Mouse (Mus musculus) intestine, embryonic 15.5 days (tissue): ENCODE results near the gene Trim46. TPM values are rescaled to one million over a fixed set of nuclear protein-coding genes. Genes with fewer than 3 reads are reported as not detected.

ENCODE experiments used
- ATAC-seq: fragments of 200-750 bp; cut with Nextera tagmentation; 2 replicates; pipeline ENCODE4 v1.8.0; 2017; ENCODE audit warnings: moderate TSS enrichment, moderate library complexity
- H3K27ac ChIP-seq: fragments of 300-500 bp; sonication (generic); 2 replicates; pipeline ENCODE4 v1.5.1; 2015; ENCODE audit warnings: mild to moderate bottlenecking, inconsistent platforms
- H3K27me3 ChIP-seq: fragments of 300-500 bp; sonication (generic); replicated peaks from 2 replicates; pipeline ENCODE4 v1.6.1; 2015; ENCODE audit warnings: inconsistent platforms
- H3K36me3 ChIP-seq: fragments of 300-500 bp; sonication (generic); 2 replicates; pipeline ENCODE4 v1.6.1; 2015; ENCODE audit warnings: inconsistent platforms
- H3K4me1 ChIP-seq: fragments of 300-500 bp; sonication (generic); replicated peaks from 2 replicates; pipeline ENCODE4 v1.6.1; 2015; ENCODE audit warnings: inconsistent platforms
- H3K4me2 ChIP-seq: fragments of 300-500 bp; sonication (generic); replicated peaks from 2 replicates; pipeline ENCODE4 v1.6.1; 2015; ENCODE audit warnings: mild to moderate bottlenecking, inconsistent platforms
- H3K4me3 ChIP-seq: fragments of 300-500 bp; sonication (generic); replicated peaks from 2 replicates; pipeline ENCODE4 v1.5.1; 2015; ENCODE audit warnings: inconsistent platforms
- H3K9ac ChIP-seq: fragments of 300-500 bp; sonication (generic); 2 replicates; pipeline ENCODE4 v1.6.1; 2015; ENCODE audit warnings: inconsistent platforms
- H3K9me3 ChIP-seq: fragments of 300-500 bp; sonication (generic); 2 replicates; pipeline ENCODE4 v1.6.1; 2016; ENCODE audit warnings: inconsistent platforms
- WGBS: fragments of 180-500 bp; shearing (Covaris S2); methylation state at CpG from one replicate; pipeline ENCODE4 v1.1.7; 2015; 5-methylcytosine and 5-hydroxymethylcytosine counted together
- polyA plus RNA-seq: library from polyadenylated mRNA; unstranded; fragments of >200 nt; fragmentation: Nextera tagmentation; extraction: Ambion mirVana; gene quantifications from 2 replicates; pipeline ENCODE4 v1.2.1, GENCODE M21; 2015

Trim46 gene
- polyA plus RNA-seq, 1 experiment from 2014 or later, result 2.9 TPM

GRCm38 (mm10) chr3:89244982-89245687 is 974 bp downstream of the Trim46 start:
- 0 out of 2 replicates have a peak, but pooled peaks cover 10% of the 10 kb centered on the region for H3K36me3 ChIP-seq
- ATAC-seq, result peak; percentile 17; the same call in 1 of the 2 replicates
- H3K4me2 ChIP-seq, result peak overlapping the region; percentile 83
- H3K4me1 ChIP-seq, result peaks cover 34% of the 10 kb centered on the region
- no peaks in the 10 kb centered on the region for H3K9me3 ChIP-seq
- H3K9ac ChIP-seq, result peak overlapping the region; percentile 20; the same call in 1 of the 2 replicates
- no peak overlapping the region for H3K27ac ChIP-seq
- peak overlapping the region; percentile 62 for H3K4me3 ChIP-seq
- 0 out of 2 replicates have a peak, but pooled peaks cover 6% of the 10 kb centered on the region for H3K27me3 ChIP-seq
- under 1% methylated on average over 18 of the region's 26 CpGs for whole genome bisulfite sequencing

GRCm38 (mm10) chr3:89244158-89244981 is 1.7 kb downstream of the Trim46 start:
- 0 out of 2 replicates have a peak, but pooled peaks cover 6% of the 10 kb centered on the region for H3K27me3 ChIP-seq
- peak; percentile 21; the same call in 1 of the 2 replicates for ATAC-seq
- no peaks in the 10 kb centered on the region for H3K9me3 ChIP-seq
- H3K9ac ChIP-seq, result peak overlapping the region; percentile 20; the same call in 1 of the 2 replicates
- H3K4me1 ChIP-seq, result peaks cover 34% of the 10 kb centered on the region
- H3K4me2 ChIP-seq, result peak overlapping the region; percentile 83
- no peak overlapping the region for H3K27ac ChIP-seq
- H3K4me3 ChIP-seq, result peak overlapping the region; percentile 62
- H3K36me3 ChIP-seq, result 0 out of 2 replicates have a peak, but pooled peaks cover 7% of the 10 kb centered on the region
- WGBS, result 23% methylated on average over 25 of the region's 25 CpGs

- Histone ChIP-seq H3K4me2 (peak overlapping the region; percentile 83), H3K27ac (no peak overlapping the region), H3K9ac (no peak overlapping the region), H3K27me3 (0 out of 2 replicates have a peak, but pooled peaks cover 6% of the 10 kb centered on the region), H3K4me3 (no peak overlapping the region), H3K9me3 (no peaks in the 10 kb centered on the region), H3K4me1 (peaks cover 34% of the 10 kb centered on the region), H3K36me3 (0 out of 2 replicates have a peak, but pooled peaks cover 3% of the 10 kb centered on the region)
- WGBS, result 20% methylated on average over 14 of the region's 14 CpGs
- ATAC-seq, result peak; percentile 29
Observed at GRCm38 (mm10) chr3:89243609-89244008, 2.5 kb downstream of the Trim46 start.

GRCm38 (mm10) chr3:89242331-89242895 is 3.7 kb downstream of the Trim46 start:
- no peak overlapping the region for H3K4me3 ChIP-seq
- peaks cover 35% of the 10 kb centered on the region for H3K4me1 ChIP-seq
- H3K9ac ChIP-seq, result no peak overlapping the region
- H3K27ac ChIP-seq, result no peak overlapping the region
- no peak for ATAC-seq
- no peaks in the 10 kb centered on the region for H3K9me3 ChIP-seq
- no peak overlapping the region for H3K4me2 ChIP-seq
- WGBS, result 69% methylated on average over 9 of the region's 9 CpGs
- H3K36me3 ChIP-seq, result no peaks in the 10 kb centered on the region
- 0 out of 2 replicates have a peak, but pooled peaks cover 6% of the 10 kb centered on the region for H3K27me3 ChIP-seq

- WGBS, result 57% methylated on average over 12 of the region's 12 CpGs
- Histone ChIP-seq H3K4me1 (peaks cover 12% of the 10 kb centered on the region), H3K9me3 (no peaks in the 10 kb centered on the region), H3K36me3 (no peaks in the 10 kb centered on the region), H3K27ac (no peak overlapping the region), H3K27me3 (no peaks in the 10 kb centered on the region), H3K4me2 (peak overlapping the region; percentile 32), H3K9ac (no peak overlapping the region), H3K4me3 (no peak overlapping the region)
- ATAC-seq, result peak; percentile 75
Observed at GRCm38 (mm10) chr3:89238494-89238893, 7.6 kb downstream of the Trim46 start.

- 92% methylated on average over 21 of the region's 21 CpGs for WGBS
- Histone ChIP-seq H3K27ac (no peak overlapping the region), H3K9me3 (no peaks in the 10 kb centered on the region), H3K4me2 (no peak overlapping the region), H3K9ac (no peak overlapping the region), H3K36me3 (no peaks in the 10 kb centered on the region), H3K4me3 (no peak overlapping the region), H3K4me1 (peaks cover 17% of the 10 kb centered on the region; the same call in 1 of the 2 replicates), H3K27me3 (no peaks in the 10 kb centered on the region)
- no peak for ATAC-seq
Observed at GRCm38 (mm10) chr3:89237682-89238081, 8.4 kb downstream of the Trim46 start.

GRCm38 (mm10) chr3:89236516-89236915 is 9.6 kb downstream of the Trim46 start:
- ATAC-seq, result no peak
- WGBS, result 91% methylated on average over 10 of the region's 10 CpGs

GRCm38 (mm10) chr3:89233562-89234110 is 12.5 kb downstream of the Trim46 start:
- H3K4me3 ChIP-seq, result no peak overlapping the region
- H3K4me2 ChIP-seq, result no peak overlapping the region
- ATAC-seq, result peak; percentile 62
- H3K27ac ChIP-seq, result no peak overlapping the region
- no peaks in the 10 kb centered on the region for H3K27me3 ChIP-seq
- no peaks in the 10 kb centered on the region for H3K36me3 ChIP-seq
- no peak overlapping the region for H3K9ac ChIP-seq
- no peaks in the 10 kb centered on the region for H3K9me3 ChIP-seq
- 63% methylated on average over 14 of the region's 14 CpGs for WGBS
- H3K4me1 ChIP-seq, result peaks cover 22% of the 10 kb centered on the region; the same call in 1 of the 2 replicates

More at GRCm38 (mm10) chr3:89236516-89236915, 9.6 kb downstream of the Trim46 start:
- H3K9ac ChIP-seq, result no peak overlapping the region
- H3K4me1 ChIP-seq, result peaks cover 18% of the 10 kb centered on the region; the same call in 1 of the 2 replicates
- H3K27ac ChIP-seq, result no peak overlapping the region
- H3K27me3 ChIP-seq, result no peaks in the 10 kb centered on the region
- no peak overlapping the region for H3K4me2 ChIP-seq
- no peaks in the 10 kb centered on the region for H3K9me3 ChIP-seq
- H3K4me3 ChIP-seq, result no peak overlapping the region
- H3K36me3 ChIP-seq, result no peaks in the 10 kb centered on the region

GRCm38 (mm10) chr3:89232614-89233013 is 13.5 kb downstream of the Trim46 start:
- Histone ChIP-seq H3K4me2 (no peak overlapping the region), H3K4me3 (no peak overlapping the region), H3K27me3 (no peaks in the 10 kb centered on the region), H3K27ac (no peak overlapping the region), H3K4me1 (peaks cover 22% of the 10 kb centered on the region), H3K9me3 (no peaks in the 10 kb centered on the region), H3K36me3 (no peaks in the 10 kb centered on the region), H3K9ac (no peak overlapping the region)
- 55% methylated on average over 6 of the region's 6 CpGs for WGBS
- ATAC-seq, result no peak

GRCm38 (mm10) chr3:89231772-89232275 is 14.3 kb downstream of the Trim46 start:
- Histone ChIP-seq H3K4me3 (no peak overlapping the region), H3K9me3 (no peaks in the 10 kb centered on the region), H3K4me1 (peaks cover 30% of the 10 kb centered on the region), H3K27ac (no peak overlapping the region), H3K9ac (no peak overlapping the region), H3K27me3 (0 out of 2 replicates have a peak, but pooled peaks cover 4% of the 10 kb centered on the region), H3K4me2 (no peak overlapping the region), H3K36me3 (no peaks in the 10 kb centered on the region)
- ATAC-seq, result no peak
- 75% methylated on average over 16 of the region's 16 CpGs for WGBS

- Histone ChIP-seq H3K4me2 (no peak overlapping the region), H3K36me3 (no peaks in the 10 kb centered on the region), H3K4me1 (peaks cover 35% of the 10 kb centered on the region), H3K27ac (no peak overlapping the region), H3K4me3 (no peak overlapping the region), H3K9ac (no peak overlapping the region), H3K9me3 (no peaks in the 10 kb centered on the region), H3K27me3 (0 out of 2 replicates have a peak, but pooled peaks cover 4% of the 10 kb centered on the region)
- 66% methylated on average over 7 of the region's 7 CpGs for WGBS
- no peak for ATAC-seq
Observed at GRCm38 (mm10) chr3:89231345-89231744, 14.8 kb downstream of the Trim46 start.
